Mouse (Mus musculus) adrenal gland, adult 8-10 months (tissue): ENCODE results near the gene Tspo. TPM values are rescaled to one million over a fixed set of nuclear protein-coding genes. Genes with fewer than 3 reads are reported as not detected.

ENCODE experiments used
- DNase-seq: peaks from one replicate; pipeline ENCODE4 v3.0.0; 2022
- total RNA-seq, 4 experiments: library from RNA; stranded (reverse); gene quantifications; 2 replicates each; pipeline ENCODE4 v1.2.4; 2022

The Tspo gene
- total RNA-seq: 100 to 1,000 TPM; 480 to 546 (median 516) TPM

GRCm38 (mm10) chr15:83563327-83563856, at the start of gene Tspo, which contains the start of gene Mcat:
TSS of gene Tspo (plus strand) at chr15:83563592.
TSS of gene Mcat (minus strand) at chr15:83563787.
- DNase-seq: peak; percentile 73

- DNase-seq: no peak
Measured at GRCm38 (mm10) chr15:83515018-83515417, 48.4 kb upstream of the Tspo start.

DNA sequence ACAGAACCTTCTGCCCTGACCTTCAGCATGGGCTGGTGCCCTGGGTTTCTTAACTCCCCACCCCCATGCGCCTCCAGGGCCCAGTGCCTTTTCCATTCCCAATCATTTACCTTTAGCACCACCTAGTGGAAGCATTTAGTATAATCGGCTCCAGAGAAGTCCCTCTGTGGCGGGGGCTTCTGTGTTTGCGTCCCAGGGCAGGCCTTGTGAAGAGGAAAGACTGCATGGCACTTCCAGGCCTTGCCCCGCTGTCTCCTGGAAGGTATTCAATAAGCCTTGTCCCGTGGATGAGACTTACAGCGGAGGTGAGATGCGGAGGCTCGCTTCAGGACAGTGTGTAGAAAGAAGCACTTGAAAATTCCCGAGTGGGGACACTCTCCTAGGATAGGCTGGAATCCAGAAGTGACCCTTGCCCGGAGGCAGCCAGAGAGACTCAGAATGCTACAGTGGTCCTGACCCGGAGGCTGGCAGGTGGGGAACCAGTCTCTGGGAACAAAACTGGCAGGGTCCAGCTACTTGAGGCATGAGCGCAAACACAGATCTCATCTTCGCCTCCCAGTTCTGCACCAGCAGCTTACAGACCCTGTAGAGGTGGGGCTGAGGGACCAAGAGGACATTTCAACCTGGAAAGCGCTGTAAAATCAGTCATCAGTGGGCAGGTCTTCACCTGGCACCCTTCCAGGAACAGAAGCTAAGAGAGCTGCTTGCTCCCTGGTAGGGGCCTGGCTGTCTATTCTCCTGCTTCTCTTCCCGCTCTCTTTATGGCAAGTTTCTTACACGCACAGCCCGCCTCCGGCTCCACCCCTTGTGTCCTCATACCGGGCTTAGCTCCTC, 45.0 kb upstream of the Tspo start:
- DNase-seq: no peak

GRCm38 (mm10) chr15:83520861-83521382, 42.5 kb upstream of the Tspo start:
- DNase-seq: no peak

DNA sequence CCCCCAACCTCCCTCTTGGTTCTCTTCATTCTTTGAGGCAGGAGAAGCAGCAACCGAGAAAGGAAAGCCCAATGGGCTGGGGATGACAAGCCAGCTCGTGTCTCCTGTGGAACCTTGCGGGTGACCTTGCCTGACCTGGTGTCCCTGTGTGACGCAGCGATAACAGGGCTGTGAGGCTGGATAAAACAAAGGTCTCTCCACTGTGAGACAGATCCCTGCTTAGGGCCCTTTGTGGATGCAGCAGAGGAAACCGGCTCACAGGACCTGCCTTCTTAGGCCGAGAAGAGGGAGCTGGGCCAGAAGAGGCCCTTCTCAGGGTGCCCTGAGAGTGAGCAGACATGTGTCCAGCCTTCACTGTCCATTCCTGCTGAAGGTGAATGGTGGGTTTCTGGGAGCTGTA, 40.2 kb upstream of the Tspo start:
- peak; percentile 47 for DNase-seq

DNA sequence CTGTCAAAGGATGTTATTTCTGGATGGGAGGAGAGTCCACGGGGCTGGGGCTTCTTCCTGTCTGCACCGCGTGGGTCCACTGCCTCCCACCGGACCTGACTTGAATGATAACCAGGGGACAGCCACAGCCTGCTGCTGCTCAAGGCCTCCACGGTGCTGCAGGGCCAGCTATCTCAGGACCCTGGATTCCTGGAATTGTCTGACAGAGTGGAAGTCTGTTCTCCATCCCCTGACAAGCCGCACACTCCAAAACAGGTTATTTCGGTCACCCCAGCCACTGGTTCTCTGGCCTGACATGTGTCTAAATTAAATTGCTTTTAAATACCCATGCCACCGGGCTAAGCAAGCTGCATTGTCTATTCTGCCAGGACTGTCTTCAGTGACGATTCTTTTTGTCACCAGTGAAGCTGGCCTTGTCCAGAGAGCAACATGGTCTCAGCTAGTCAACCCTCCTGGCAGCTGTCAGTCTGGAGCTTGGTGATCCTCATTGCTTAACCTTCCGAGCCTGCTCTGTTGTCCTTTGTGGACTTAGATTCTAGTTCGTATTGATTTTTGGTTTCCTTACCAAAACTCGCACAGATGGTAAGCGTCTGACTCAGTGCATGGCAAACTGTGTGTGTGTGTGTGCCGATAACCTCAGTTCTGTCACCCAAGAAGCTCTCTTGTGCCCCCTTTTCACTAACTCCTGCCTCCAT, 39.6 kb upstream of the Tspo start:
- no peak for DNase-seq

- no peak for DNase-seq
Measured at GRCm38 (mm10) chr15:83524333-83524729, 39.1 kb upstream of the Tspo start.

- peak; percentile 41 for DNase-seq
Measured at GRCm38 (mm10) chr15:83526424-83527091, 36.8 kb upstream of the Tspo start, which contains the start of gene Bik. TSS of gene Bik (plus strand) at chr15:83526862.

DNA sequence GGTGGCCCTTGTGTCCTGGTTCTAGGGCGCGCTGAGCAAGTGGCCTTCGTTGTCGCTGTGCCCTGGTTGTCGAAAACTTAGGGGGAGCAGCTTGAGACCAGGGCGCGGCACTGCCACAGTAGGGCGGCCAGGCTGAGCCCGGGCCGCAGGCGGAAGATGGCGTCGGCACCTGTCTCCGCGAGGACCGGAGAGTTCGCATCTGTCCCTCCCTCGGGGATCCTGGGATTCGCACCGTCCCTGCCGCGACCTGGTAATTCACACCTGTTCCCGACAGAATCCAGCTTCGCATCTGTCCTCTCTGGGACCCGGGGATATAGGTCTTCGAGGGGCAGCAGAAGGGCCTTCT, 36.3 kb upstream of the Tspo start:
- DNase-seq: no peak

- DNase-seq: no peak
Measured at GRCm38 (mm10) chr15:83527747-83528146, 35.6 kb upstream of the Tspo start.

- DNase-seq: no peak
Measured at GRCm38 (mm10) chr15:83528892-83529291, 34.5 kb upstream of the Tspo start.

GRCm38 (mm10) chr15:83529765-83530164, 33.6 kb upstream of the Tspo start:
- no peak for DNase-seq

DNA sequence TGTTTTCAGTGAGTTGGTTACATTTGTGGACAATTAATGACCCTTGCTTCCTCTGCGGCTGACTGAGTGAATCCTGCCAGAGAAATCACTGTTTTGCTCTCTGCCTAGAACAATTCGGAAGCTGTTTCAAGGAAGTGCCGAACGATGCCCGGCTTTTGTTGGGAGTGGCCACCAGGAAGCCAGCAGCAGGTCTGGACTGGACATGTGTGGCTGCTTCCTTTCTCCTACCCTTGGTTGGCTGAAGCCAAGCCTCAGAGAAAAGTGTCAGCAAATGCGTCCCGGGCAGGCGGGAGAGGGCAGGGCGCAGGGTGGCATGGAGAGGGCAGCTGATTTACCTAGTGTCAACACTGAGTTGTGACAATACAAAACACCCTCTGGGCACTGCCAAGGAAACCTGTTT, 33.2 kb upstream of the Tspo start:
- no peak for DNase-seq

DNA sequence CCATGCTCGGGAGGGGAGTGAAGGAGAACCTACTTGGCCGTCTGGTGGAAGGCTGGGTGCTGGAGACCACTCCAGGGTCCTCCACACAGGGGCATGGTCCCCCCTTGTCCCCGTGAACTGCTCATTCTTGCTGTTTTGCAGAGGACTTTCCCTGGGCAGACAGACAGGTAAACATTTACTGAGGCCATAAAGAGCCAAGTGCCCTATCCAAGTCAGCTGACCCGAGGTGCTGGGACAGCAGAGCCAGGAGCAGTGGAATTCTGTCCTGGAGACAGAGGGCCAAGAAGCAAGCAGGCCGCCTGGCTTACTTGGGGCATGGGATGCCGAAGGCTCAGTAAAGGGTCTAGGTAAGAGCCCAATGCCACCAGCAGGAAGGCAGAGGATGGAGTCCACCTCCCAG, 32.7 kb upstream of the Tspo start:
- no peak for DNase-seq

- no peak for DNase-seq
Measured at GRCm38 (mm10) chr15:83531961-83532469, 31.4 kb upstream of the Tspo start.

GRCm38 (mm10) chr15:83532606-83533005, 30.8 kb upstream of the Tspo start:
- DNase-seq: no peak

- no peak for DNase-seq
Measured at GRCm38 (mm10) chr15:83534960-83535889, 28.2 kb upstream of the Tspo start.

DNA sequence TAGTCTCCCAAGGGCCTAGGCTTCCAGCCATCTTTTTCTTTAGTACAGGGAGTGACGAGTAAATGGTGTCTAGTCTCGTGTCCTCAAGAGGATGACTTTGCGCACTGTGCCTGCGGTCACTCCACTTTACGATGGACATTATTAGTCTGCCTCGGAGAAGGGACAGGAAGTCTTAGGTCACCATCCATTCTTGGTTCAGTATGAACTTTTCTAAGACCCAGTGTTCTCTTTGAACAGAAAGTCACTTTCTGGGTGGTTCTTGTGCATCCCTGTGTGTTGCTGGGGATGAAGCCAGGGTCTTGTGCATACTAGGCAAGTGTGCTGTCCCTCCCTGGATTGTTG, 27.5 kb upstream of the Tspo start:
- no peak for DNase-seq

DNA sequence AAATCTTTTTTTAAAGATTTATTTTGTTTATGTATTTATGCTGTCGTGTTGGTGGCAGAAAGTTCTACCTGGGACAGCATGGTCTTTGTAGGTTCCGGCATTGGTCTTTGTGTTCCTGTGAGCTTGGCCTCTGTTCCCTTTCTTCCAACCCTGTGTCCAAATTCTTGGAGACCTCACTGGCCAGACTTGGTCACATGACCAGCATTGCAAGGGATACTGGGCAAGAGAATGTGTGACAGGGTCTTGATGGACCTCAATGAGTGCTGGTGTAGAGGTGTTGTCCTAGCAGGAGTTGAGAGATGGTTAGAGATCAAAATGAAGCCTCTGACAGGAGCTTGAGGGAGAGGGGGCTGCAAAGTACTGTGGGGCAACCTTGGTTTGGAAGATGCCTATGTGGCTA, 24.5 kb upstream of the Tspo start:
- DNase-seq: no peak

DNA sequence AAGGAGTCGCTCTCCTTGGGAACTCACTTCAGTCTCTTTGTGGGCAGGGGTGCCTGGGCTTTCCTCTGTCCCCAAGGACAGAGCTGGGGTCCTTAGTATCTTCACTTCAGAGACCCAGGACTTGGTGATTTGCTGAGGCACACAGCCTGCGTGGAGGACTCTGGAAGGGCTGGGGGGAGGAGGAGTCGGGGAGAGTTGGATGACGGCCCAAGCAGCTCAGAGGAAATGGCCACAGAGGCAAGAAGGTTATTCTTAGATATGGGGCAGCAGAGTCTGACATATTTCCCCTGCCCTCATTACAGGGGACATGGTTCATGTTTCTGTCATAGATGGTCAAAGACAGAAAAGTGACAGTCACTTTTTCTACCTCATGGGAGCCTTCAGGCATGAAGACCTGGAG, 23.5 kb upstream of the Tspo start:
- DNase-seq: peak; percentile 46

- no peak for DNase-seq
Measured at GRCm38 (mm10) chr15:83541647-83542287, 21.6 kb upstream of the Tspo start.
